Mouse (Mus musculus) liver, adult 2 months (tissue): Measurements from ENCODE around the gene Dnmt3a.

ENCODE experiments used
- CTCF ChIP-seq: fragments of 200-500 bp; IDR thresholded peaks from 2 replicates; pipeline ENCODE4 v1.5.1; 2011; ENCODE audit warnings: low read depth, low read length, control low read depth
- POLR2A ChIP-seq: fragments of 200-500 bp; IDR thresholded peaks from 2 replicates; pipeline ENCODE4 v1.6.1; 2011; ENCODE audit warnings: low read length, control low read depth; ENCODE audit not compliant: insufficient read depth; ENCODE audit errors: extremely low read depth

GRCm38 (mm10) chr12:3897057-3897545 is 91.3 kb downstream of the Dnmt3a start:
- TF ChIP-seq POLR2A (no peak), CTCF (no peak)
